Mouse (Mus musculus): ENCODE results near the gene Txlnb. TPM values are rescaled to one million over a fixed set of nuclear protein-coding genes. Genes with fewer than 3 reads are reported as not detected.
A peak's percentile ranks its signal among the peaks of the same experiment; 100 is the strongest.

The Txlnb gene
- total and polyA plus RNA-seq, 3 experiments, result not detected

DNA sequence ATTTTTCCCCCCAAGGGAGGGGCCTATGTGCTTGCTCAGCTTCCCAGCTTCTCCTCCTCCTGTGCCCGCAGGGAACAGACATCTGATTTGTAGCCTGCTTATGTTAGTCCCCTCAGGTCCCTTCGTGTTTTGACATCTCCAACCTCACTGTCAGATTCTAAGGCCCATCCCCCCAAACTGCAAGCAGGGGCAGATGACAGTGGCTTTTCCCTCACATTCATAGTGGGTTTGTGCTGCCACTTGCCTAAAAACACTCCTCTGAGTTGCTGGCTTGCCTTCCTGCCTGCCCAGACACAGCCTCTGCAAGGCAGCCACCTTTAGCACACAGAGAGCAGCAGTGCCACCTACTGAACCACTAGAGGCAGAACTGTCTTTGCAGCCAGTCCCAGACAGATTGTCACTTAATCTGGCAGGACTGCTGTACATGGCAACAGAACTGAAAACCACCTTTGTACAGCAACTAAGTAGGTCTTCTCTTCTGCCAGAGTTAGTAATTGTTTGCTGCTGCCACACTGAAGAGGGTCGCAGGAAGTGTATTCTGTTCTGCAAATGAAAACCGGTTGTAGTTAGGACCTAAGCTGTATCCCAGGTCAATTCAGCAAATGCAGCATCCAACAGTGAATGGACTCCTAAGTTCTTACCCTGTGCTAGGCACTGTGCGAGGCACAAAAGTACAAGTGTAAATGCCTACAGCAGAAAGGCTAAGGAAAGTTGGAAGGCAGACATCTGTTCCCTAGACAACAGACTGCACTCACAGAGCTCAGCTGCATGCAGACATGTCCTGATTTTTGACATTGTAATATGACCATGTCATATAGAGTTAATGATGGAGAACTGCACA, 74.0 kb downstream of the Txlnb start:
- peak; percentile 39 for DNase-seq (ENCODE audit: low read depth, low spot score)
- H3K4me3 ChIP-seq (ENCODE audit: control insufficient read depth in 1 of 2, insufficient read depth in 1 of 2, low read depth in 2 of 2, low read length in 2 of 2), result no peak overlapping the region

GRCm38 (mm10) chr10:17878002-17878919, 82.2 kb downstream of the Txlnb start:
- H3K9me3 ChIP-seq (replicated peaks; ENCODE audit: insufficient read depth, low read length), result no peaks in the 10 kb centered on the region

More for the DNA sequence above, 74.0 kb downstream of the Txlnb start:
- no peaks in the 10 kb centered on the region for H3K79me2 ChIP-seq (ENCODE audit: control insufficient read depth, insufficient read depth, low read length, poor library complexity)
- TF ChIP-seq NELFE (IDR thresholded peaks at IDR 0.05; ENCODE audit: low read depth, low read length) (no peak), E2F4 (IDR thresholded peaks at IDR 0.05; ENCODE audit: borderline replicate concordance, low read depth, low read length) (no peak), CHD2 (IDR thresholded peaks at IDR 0.05; ENCODE audit: low read length) (no peak), POLR2AphosphoS2 (IDR thresholded peaks at IDR 0.05; ENCODE audit: low read length) (no peak), MYC (IDR thresholded peaks at IDR 0.05; ENCODE audit: low read depth, low read length) (no peak), RAD21 (IDR thresholded peaks at IDR 0.05; ENCODE audit: low read depth, low read length) (peak; percentile 56), NRF1 (IDR thresholded peaks at IDR 0.05; ENCODE audit: insufficient read depth, low read depth, low read length, poor library complexity, severe bottlenecking) (no peak), SMC3 (IDR thresholded peaks at IDR 0.05; ENCODE audit: low read depth, low read length) (peak; percentile 57), ELF1 (IDR thresholded peaks at IDR 0.05; ENCODE audit: low read depth, low read length) (no peak), CTCF (IDR thresholded peaks at IDR 0.05 in 2 of 3, conservative IDR thresholded peaks at IDR 0.05 in 1 of 3; ENCODE audit: control insufficient read depth in 1 of 3, insufficient read depth in 1 of 3, low read depth in 2 of 3, low read length in 3 of 3, poor library complexity in 1 of 3, severe bottlenecking in 1 of 3) (peak in 2 of 3 experiments; percentile 56 to 58; a peak in 4 of 6 replicates), MAFK (IDR thresholded peaks at IDR 0.05; ENCODE audit: borderline replicate concordance, low read depth, low read length) (no peak), TBP (IDR thresholded peaks at IDR 0.05; ENCODE audit: low read depth, low read length) (no peak), ZNF384 (IDR thresholded peaks at IDR 0.05; ENCODE audit: low read depth, low read length) (no peak), MAX (IDR thresholded peaks at IDR 0.05; ENCODE audit: low read length) (no peak), USF1 (IDR thresholded peaks at IDR 0.05; ENCODE audit: low read depth, low read length) (no peak), UBTF (IDR thresholded peaks at IDR 0.05; ENCODE audit: borderline replicate concordance, insufficient read depth, low read depth, low read length) (no peak), USF2 (IDR thresholded peaks at IDR 0.05; ENCODE audit: borderline replicate concordance in 1 of 2, insufficient read depth in 1 of 2, low read depth in 1 of 2, low read length in 2 of 2) (no peak), ETS1 (IDR thresholded peaks at IDR 0.05; ENCODE audit: low read depth, low read length) (no peak), GATA1 (IDR thresholded peaks at IDR 0.05; ENCODE audit: low read depth, low read length) (no peak), RCOR1 (IDR thresholded peaks at IDR 0.05; ENCODE audit: low read depth, low read length) (no peak), GABPA (IDR thresholded peaks at IDR 0.05; ENCODE audit: low read depth, low read length) (no peak), HCFC1 (IDR thresholded peaks at IDR 0.05; ENCODE audit: low read depth, low read length) (no peak), SIN3A (IDR thresholded peaks at IDR 0.05; ENCODE audit: low read length) (no peak), MYB (IDR thresholded peaks at IDR 0.05; ENCODE audit: low read depth, low read length) (no peak), EP300 (IDR thresholded peaks at IDR 0.05; ENCODE audit: low read depth in 1 of 2, low read length in 2 of 2) (no peak), ZC3H11A (IDR thresholded peaks at IDR 0.05; ENCODE audit: low read depth, low read length) (peak; percentile 52)
- no peaks in the 10 kb centered on the region for H3K4me1 ChIP-seq (ENCODE audit: control insufficient read depth in 1 of 2, insufficient read depth in 2 of 2, low read length in 2 of 2)
- H3K9me3 ChIP-seq (replicated peaks; ENCODE audit: insufficient read depth, low read length), result no peaks in the 10 kb centered on the region
- no peaks in the 10 kb centered on the region for H3K27me3 ChIP-seq (ENCODE audit: control insufficient read depth in 1 of 2, insufficient read depth in 2 of 2, low read length in 2 of 2)
- H3K9ac ChIP-seq (ENCODE audit: control insufficient read depth, low read depth, low read length, poor library complexity, severe bottlenecking), result no peak overlapping the region
- H3K36me3 ChIP-seq (ENCODE audit: control insufficient read depth in 1 of 2, insufficient read depth in 2 of 2, low read length in 2 of 2), result no peaks in the 10 kb centered on the region
- no peak overlapping the region for H3K27ac ChIP-seq (ENCODE audit: control insufficient read depth, low read depth, low read length)

More at GRCm38 (mm10) chr10:17878002-17878919, 82.2 kb downstream of the Txlnb start:
- H3K27me3 ChIP-seq (ENCODE audit: control insufficient read depth in 1 of 2, insufficient read depth in 2 of 2, low read length in 2 of 2), result no peaks in the 10 kb centered on the region
- no peak overlapping the region for H3K9ac ChIP-seq (ENCODE audit: control insufficient read depth, low read depth, low read length, poor library complexity, severe bottlenecking)
- no peaks in the 10 kb centered on the region for H3K79me2 ChIP-seq (ENCODE audit: control insufficient read depth, insufficient read depth, low read length, poor library complexity)
- H3K4me3 ChIP-seq (ENCODE audit: control insufficient read depth in 1 of 2, insufficient read depth in 1 of 2, low read depth in 2 of 2, low read length in 2 of 2), result no peak overlapping the region
- no peak for TF ChIP-seq SIN3A (IDR thresholded peaks at IDR 0.05; ENCODE audit: low read length)
- TF ChIP-seq HCFC1 (IDR thresholded peaks at IDR 0.05; ENCODE audit: low read depth, low read length), result no peak
- no peak for TF ChIP-seq ZMIZ1 (IDR thresholded peaks at IDR 0.05; ENCODE audit: low read depth, low read length)
- TF ChIP-seq MXI1 (IDR thresholded peaks at IDR 0.05; ENCODE audit: low read depth, low read length), result no peak
- TF ChIP-seq USF1 (IDR thresholded peaks at IDR 0.05; ENCODE audit: low read depth, low read length), result no peak
- no peak for TF ChIP-seq MAZ (IDR thresholded peaks at IDR 0.05; ENCODE audit: low read depth, low read length)
- no peak for TF ChIP-seq CTCF (IDR thresholded peaks at IDR 0.05 in 2 of 3, conservative IDR thresholded peaks at IDR 0.05 in 1 of 3; ENCODE audit: control insufficient read depth in 1 of 3, insufficient read depth in 1 of 3, low read depth in 2 of 3, low read length in 3 of 3, poor library complexity in 1 of 3, severe bottlenecking in 1 of 3)
- TF ChIP-seq E2F4 (IDR thresholded peaks at IDR 0.05; ENCODE audit: borderline replicate concordance, low read depth, low read length), result no peak
- no peak for TF ChIP-seq ZKSCAN1 (IDR thresholded peaks at IDR 0.05; ENCODE audit: low read depth, low read length)
- TF ChIP-seq JUND (IDR thresholded peaks at IDR 0.05; ENCODE audit: low read depth, low read length), result no peak
- no peak for TF ChIP-seq UBTF (IDR thresholded peaks at IDR 0.05; ENCODE audit: borderline replicate concordance, insufficient read depth, low read depth, low read length)
- no peak for TF ChIP-seq POLR2AphosphoS2 (IDR thresholded peaks at IDR 0.05; ENCODE audit: low read length)
- TF ChIP-seq ELF1 (IDR thresholded peaks at IDR 0.05; ENCODE audit: low read depth, low read length), result no peak
- no peak for TF ChIP-seq MYB (IDR thresholded peaks at IDR 0.05; ENCODE audit: low read depth, low read length)
- no peaks in the 10 kb centered on the region for H3K36me3 ChIP-seq (ENCODE audit: control insufficient read depth in 1 of 2, insufficient read depth in 2 of 2, low read length in 2 of 2)
- DNase-seq (ENCODE audit: low read depth, low spot score), result no peak
- H3K4me1 ChIP-seq (ENCODE audit: control insufficient read depth in 1 of 2, insufficient read depth in 2 of 2, low read length in 2 of 2), result no peaks in the 10 kb centered on the region
- no peak overlapping the region for H3K27ac ChIP-seq (ENCODE audit: control insufficient read depth, low read depth, low read length)
